Comparison of ENCODE assay signal across 1 mouse cellular context in the genomic region with DNA sequence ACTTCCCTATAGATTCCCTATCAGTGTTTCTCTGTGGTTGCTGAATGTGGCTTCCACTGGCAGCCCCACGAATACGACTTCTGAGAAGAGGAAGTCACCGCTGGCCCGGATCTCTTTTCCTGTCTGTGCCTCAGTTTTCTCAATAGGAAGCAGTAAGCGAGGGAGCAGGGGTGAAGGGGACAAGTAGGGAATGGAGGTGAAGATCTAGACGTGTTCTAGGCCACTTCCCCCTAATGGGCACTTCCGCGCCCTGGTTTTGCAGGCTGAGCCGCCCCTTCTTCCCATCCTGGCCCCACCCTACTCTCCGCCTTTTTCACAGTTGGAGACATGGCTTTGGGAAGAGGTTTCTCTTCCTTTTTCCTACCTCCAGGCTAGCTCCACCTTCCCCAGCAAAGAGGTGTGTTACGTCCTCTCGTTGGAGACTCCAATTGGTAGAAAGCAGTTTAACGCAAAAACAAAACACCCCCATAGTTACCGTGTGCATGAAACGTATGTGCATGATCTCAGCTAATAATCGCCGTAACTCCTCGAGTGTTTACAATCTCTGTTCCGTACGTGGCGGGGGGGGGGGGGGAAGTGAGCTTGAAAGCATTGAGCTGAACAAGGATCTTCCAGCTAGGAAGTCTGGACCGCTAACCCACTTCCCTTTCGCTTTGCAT.
A peak's percentile ranks its signal among the peaks of the same experiment; 100 is the strongest.
TF ChIP-seq lines count a peak whose summit lies in the region.

No protein-coding gene starts in this region.

TF ChIP-seq in CH12.LX, 34 proteins besides CTCF, POLR2A, EP300 and RAD21 (continued from another document):
- TF ChIP-seq MAX (IDR thresholded peaks at IDR 0.05; ENCODE audit: low read length) (no peak), BHLHE40 (IDR thresholded peaks at IDR 0.05; ENCODE audit: low read depth, low read length) (no peak), ZC3H11A (IDR thresholded peaks at IDR 0.05; ENCODE audit: low read depth, low read length) (no peak), RCOR1 (conservative IDR thresholded peaks at IDR 0.05; ENCODE audit: low read depth, low read length) (0 out of 2 replicates have a peak, but pooled peaks have one; percentile 45), CHD1 (IDR thresholded peaks at IDR 0.05; ENCODE audit: low read depth, low read length) (no peak; the same call in 1 of the 2 replicates), KAT2A (IDR thresholded peaks at IDR 0.05; ENCODE audit: insufficient replicate concordance, low read length) (0 out of 2 replicates have a peak, but pooled peaks have one; percentile 13), ZNF384 (IDR thresholded peaks at IDR 0.05; ENCODE audit: low read depth, low read length) (no peak), TCF12 (IDR thresholded peaks at IDR 0.05; ENCODE audit: low read depth, low read length) (no peak), MYC (IDR thresholded peaks at IDR 0.05; ENCODE audit: low read depth, low read length) (0 out of 2 replicates have a peak, but pooled peaks have one; percentile 26), NELFE (IDR thresholded peaks at IDR 0.05; ENCODE audit: low read depth, low read length) (no peak), ELF1 (IDR thresholded peaks at IDR 0.05; ENCODE audit: low read depth, low read length) (peak; percentile 71)
